Mouse (Mus musculus): ENCODE results near the gene Adap2.

DNA sequence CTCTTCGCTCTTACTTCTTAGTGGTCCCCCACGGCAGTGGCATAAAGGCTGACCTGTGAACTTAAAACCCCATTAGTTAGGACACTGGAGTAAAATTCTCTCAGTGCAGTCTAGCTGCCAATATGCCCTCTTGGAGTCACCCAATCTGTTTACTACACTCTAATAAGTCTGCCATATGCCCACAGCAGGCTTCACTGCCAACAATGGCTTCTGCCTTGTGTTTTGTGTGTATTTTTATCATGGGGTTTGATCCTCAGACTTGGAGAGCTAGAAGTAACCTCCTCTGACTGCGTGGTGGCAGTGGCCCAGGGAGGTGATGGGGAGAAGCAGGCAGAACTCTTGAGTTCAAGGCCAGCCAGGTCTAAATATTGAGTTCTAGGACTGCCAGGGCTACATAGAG is 50.1 kb downstream of the Adap2 start:
- no peak for TF ChIP-seq ELF1 (IDR thresholded peaks at IDR 0.05; ENCODE audit: low read depth, low read length)
- no peak for TF ChIP-seq RCOR1 (conservative IDR thresholded peaks at IDR 0.05; ENCODE audit: low read depth, low read length)
- no peak for TF ChIP-seq MEF2A (IDR thresholded peaks at IDR 0.05; ENCODE audit: borderline replicate concordance, low read depth, low read length)
- no peak for TF ChIP-seq CTCF (conservative IDR thresholded peaks at IDR 0.05 in 1 of 2, IDR thresholded peaks at IDR 0.05 in 1 of 2; ENCODE audit: low read depth in 2 of 2, low read length in 2 of 2)
- no peak for TF ChIP-seq TCF12 (IDR thresholded peaks at IDR 0.05; ENCODE audit: low read depth, low read length)
- no peak for TF ChIP-seq MAX (IDR thresholded peaks at IDR 0.05; ENCODE audit: low read length)
- TF ChIP-seq USF2 (conservative IDR thresholded peaks at IDR 0.05; ENCODE audit: low read depth, low read length) = no peak
- TF ChIP-seq MAZ (IDR thresholded peaks at IDR 0.05; ENCODE audit: low read depth, low read length) = no peak
- TF ChIP-seq POLR2A (IDR thresholded peaks at IDR 0.05; ENCODE audit: low read depth, low read length) = no peak
- TF ChIP-seq MAFK (IDR thresholded peaks at IDR 0.05; ENCODE audit: insufficient replicate concordance, low read length) = no peak

Measured in CH12.LX (cell line).